Mouse (Mus musculus): ENCODE data around the gene Smyd3.

DNA sequence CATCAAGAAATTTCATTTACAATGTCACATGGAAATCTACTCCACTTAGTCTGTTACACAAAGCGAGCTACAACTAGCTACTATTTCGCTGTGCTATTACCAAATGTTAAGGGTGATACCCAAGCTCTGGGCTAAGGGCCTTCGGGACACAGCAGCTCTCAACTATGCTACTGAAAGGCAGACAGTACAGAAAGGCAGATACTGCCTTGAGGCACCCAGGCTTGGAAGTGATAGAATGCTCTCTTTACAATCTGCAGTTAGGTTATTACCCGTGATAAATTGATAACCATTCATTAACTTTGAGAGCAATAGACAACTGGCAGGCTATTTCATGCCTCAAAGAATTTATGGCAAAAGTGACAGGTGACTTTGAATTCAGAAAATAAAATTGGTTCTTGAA, 37.0 kb downstream of the Smyd3 start:
- TF ChIP-seq CTCF (IDR thresholded peaks at IDR 0.05), result no peak
- no peak for TF ChIP-seq EP300 (IDR thresholded peaks at IDR 0.05)
